Mouse (Mus musculus) E14TG2a.4 (cell line): Measurements from ENCODE around the gene Tctn3.

Source experiments
- H3K27me3 ChIP-seq: 2 replicates; pipeline ENCODE4 v1.6.1; 2014; ENCODE audit warnings: low read length, control low read depth; ENCODE audit not compliant: insufficient read depth
- H3K36me3 ChIP-seq: 2 replicates; pipeline ENCODE4 v1.6.1; 2014; ENCODE audit warnings: low read length, control low read depth; ENCODE audit not compliant: insufficient read depth
- H3K4me1 ChIP-seq: replicated peaks from 2 replicates; pipeline ENCODE4 v1.6.1; 2014; ENCODE audit warnings: low read depth, low read length, control low read depth
- H3K4me3 ChIP-seq: replicated peaks from 2 replicates; pipeline ENCODE4 v1.5.1; 2014; ENCODE audit warnings: mild to moderate bottlenecking, low read length
- H3K9me3 ChIP-seq: 2 replicates; pipeline ENCODE4 v1.6.1; 2014; ENCODE audit warnings: low read length, control low read depth
- CTCF ChIP-seq: conservative IDR thresholded peaks from 2 replicates; pipeline ENCODE4 v1.5.1; 2014; ENCODE audit warnings: low read length
- NANOG ChIP-seq: IDR thresholded peaks from 2 replicates; pipeline ENCODE4 v1.6.1; 2014; ENCODE audit warnings: borderline replicate concordance, low read length, mixed read lengths
- POU5F1 ChIP-seq: IDR thresholded peaks from 2 replicates; pipeline ENCODE4 v1.6.1; 2014; ENCODE audit warnings: low read length, borderline replicate concordance

Tctn3 gene

DNA sequence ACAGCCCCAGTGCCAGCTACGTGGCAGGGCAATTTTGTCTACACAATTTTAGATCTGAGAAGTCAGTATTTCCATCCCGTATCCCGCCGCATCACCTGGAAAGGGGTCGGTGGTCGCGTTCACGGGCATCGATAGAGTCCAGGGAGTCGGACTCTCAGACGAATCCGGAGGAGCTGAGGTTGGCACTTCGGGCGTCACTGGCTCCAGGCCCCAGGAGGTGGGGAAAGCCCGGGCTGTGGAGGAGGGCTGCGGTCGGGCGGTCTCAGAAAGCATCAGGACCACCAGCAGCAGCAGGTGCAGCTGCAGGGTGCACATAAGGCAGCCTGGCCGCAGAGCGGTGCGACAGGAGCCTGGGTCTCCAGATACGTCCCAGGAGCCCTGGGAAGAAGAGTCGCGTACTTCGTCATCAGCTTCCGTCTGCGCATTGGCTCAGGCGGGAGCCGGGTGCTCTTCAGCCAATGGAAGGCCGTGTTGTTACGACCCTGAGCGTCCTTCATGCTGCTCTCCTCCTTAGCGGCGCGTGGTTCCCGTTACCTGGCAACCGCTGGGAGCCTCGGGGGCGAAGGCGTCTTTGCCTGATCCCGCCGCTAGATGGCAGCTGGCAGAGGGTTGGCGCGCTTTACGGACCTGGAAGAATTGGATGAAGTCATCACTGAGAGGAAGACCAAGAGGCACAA, at the start of gene Tctn3, which contains the start of gene Entpd1:
Gene Tctn3, minus strand, starts transcription at position 404 of the 677 bp plus-strand sequence.
Gene Entpd1, plus strand, starts transcription at position 537 of the 677 bp plus-strand sequence.
- Histone ChIP-seq H3K4me3 (peak within 1 kb of the TSS; percentile 93), H3K27me3 (peaks cover 19% of the 10 kb centered on the region; the same call in 1 of the 2 replicates), H3K36me3 (peaks cover 26% of the 10 kb centered on the region), H3K4me1 (peaks cover 11% of the 10 kb centered on the region), H3K9me3 (no peaks in the 10 kb centered on the region)
- TF ChIP-seq CTCF (peak; percentile 78), NANOG (no peak)

GRCm38 (mm10) chr19:40661108-40661507, 49.1 kb upstream of the Tctn3 start:
- TF ChIP-seq POU5F1 (no peak), CTCF (no peak)
- H3K9me3 ChIP-seq, result no peaks in the 10 kb centered on the region
- H3K27me3 ChIP-seq, result peaks cover 31% of the 10 kb centered on the region
- H3K4me1 ChIP-seq, result peaks cover 23% of the 10 kb centered on the region
- H3K36me3 ChIP-seq, result no peaks in the 10 kb centered on the region
- H3K4me3 ChIP-seq, result no peak overlapping the region

DNA sequence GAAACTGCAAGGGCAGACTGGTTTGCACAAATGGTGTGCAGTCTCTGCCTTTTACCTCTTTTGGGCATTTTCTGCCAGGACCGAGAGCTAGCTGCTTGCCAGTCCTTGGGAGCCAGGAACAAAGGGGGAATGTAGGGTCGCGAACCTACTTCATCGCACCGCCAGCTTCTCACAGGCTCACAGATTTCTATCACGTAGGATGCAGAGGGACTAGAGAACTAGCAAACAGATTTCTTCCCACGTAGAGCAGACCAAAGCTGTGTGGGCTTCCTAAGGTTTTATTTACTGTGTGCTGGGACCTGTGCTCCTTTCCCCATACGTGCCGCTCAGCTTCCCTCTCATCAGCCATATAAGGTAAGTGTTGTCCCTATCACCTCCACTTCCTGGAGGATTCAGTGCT, 48.5 kb upstream of the Tctn3 start:
- H3K9me3 ChIP-seq, result no peaks in the 10 kb centered on the region
- H3K36me3 ChIP-seq, result no peaks in the 10 kb centered on the region
- TF ChIP-seq CTCF (no peak), NANOG (no peak), POU5F1 (no peak)
- H3K4me1 ChIP-seq, result peaks cover 25% of the 10 kb centered on the region
- H3K4me3 ChIP-seq, result peak overlapping the region; percentile 58
- peaks cover 31% of the 10 kb centered on the region for H3K27me3 ChIP-seq

- peaks cover 31% of the 10 kb centered on the region for H3K27me3 ChIP-seq
- H3K4me3 ChIP-seq, result peak overlapping the region; percentile 58
- no peak for TF ChIP-seq CTCF
- TF ChIP-seq NANOG, result no peak
- no peak for TF ChIP-seq POU5F1
- H3K36me3 ChIP-seq, result no peaks in the 10 kb centered on the region
- peaks cover 25% of the 10 kb centered on the region for H3K4me1 ChIP-seq
- no peaks in the 10 kb centered on the region for H3K9me3 ChIP-seq
Observed at GRCm38 (mm10) chr19:40659651-40660478, 47.8 kb upstream of the Tctn3 start.

- peaks cover 25% of the 10 kb centered on the region for H3K4me1 ChIP-seq
- TF ChIP-seq POU5F1 (no peak), CTCF (no peak), NANOG (no peak)
- H3K27me3 ChIP-seq, result peaks cover 32% of the 10 kb centered on the region
- H3K36me3 ChIP-seq, result no peaks in the 10 kb centered on the region
- no peak overlapping the region for H3K4me3 ChIP-seq
- no peaks in the 10 kb centered on the region for H3K9me3 ChIP-seq
Observed at GRCm38 (mm10) chr19:40658935-40659334, 46.9 kb upstream of the Tctn3 start.

- no peak overlapping the region for H3K4me3 ChIP-seq
- TF ChIP-seq NANOG, result no peak
- no peak for TF ChIP-seq CTCF
- TF ChIP-seq POU5F1, result no peak
- H3K27me3 ChIP-seq, result peaks cover 34% of the 10 kb centered on the region
- no peaks in the 10 kb centered on the region for H3K36me3 ChIP-seq
- peaks cover 25% of the 10 kb centered on the region for H3K4me1 ChIP-seq
- H3K9me3 ChIP-seq, result no peaks in the 10 kb centered on the region
Observed at GRCm38 (mm10) chr19:40658281-40658680, 46.2 kb upstream of the Tctn3 start.

DNA sequence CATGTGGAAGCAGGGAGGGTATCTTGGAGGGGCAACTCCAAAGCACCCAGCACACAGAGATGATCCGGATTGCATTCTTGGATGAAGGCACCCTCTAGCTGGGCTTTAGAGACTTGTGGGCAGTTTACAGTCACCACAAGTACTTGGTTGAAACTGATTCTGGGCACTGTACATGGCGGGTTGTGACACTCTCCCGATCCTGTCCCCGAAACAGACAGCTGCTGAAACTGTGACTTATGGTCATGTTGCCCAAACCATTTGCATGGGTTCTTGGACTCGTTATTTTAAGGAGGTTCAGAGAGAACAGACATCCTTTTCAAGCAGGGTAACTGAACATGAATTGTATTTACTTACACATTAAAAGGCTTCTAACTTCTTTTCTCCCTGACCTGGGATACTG, 44.2 kb upstream of the Tctn3 start:
- no peaks in the 10 kb centered on the region for H3K36me3 ChIP-seq
- H3K9me3 ChIP-seq, result no peaks in the 10 kb centered on the region
- TF ChIP-seq CTCF, result no peak
- no peak for TF ChIP-seq POU5F1
- no peak for TF ChIP-seq NANOG
- H3K4me3 ChIP-seq, result no peak overlapping the region
- peaks cover 31% of the 10 kb centered on the region for H3K4me1 ChIP-seq
- peaks cover 24% of the 10 kb centered on the region for H3K27me3 ChIP-seq

GRCm38 (mm10) chr19:40650090-40650489, 38.1 kb upstream of the Tctn3 start:
- Histone ChIP-seq H3K27me3 (peaks cover 3% of the 10 kb centered on the region; the same call in 1 of the 2 replicates), H3K36me3 (no peaks in the 10 kb centered on the region), H3K9me3 (no peaks in the 10 kb centered on the region), H3K4me1 (peaks cover 21% of the 10 kb centered on the region), H3K4me3 (no peak overlapping the region)
- TF ChIP-seq POU5F1 (no peak), NANOG (no peak)
